Comparison of ENCODE assay signal across 24 mouse cellular contexts in the genomic region with DNA sequence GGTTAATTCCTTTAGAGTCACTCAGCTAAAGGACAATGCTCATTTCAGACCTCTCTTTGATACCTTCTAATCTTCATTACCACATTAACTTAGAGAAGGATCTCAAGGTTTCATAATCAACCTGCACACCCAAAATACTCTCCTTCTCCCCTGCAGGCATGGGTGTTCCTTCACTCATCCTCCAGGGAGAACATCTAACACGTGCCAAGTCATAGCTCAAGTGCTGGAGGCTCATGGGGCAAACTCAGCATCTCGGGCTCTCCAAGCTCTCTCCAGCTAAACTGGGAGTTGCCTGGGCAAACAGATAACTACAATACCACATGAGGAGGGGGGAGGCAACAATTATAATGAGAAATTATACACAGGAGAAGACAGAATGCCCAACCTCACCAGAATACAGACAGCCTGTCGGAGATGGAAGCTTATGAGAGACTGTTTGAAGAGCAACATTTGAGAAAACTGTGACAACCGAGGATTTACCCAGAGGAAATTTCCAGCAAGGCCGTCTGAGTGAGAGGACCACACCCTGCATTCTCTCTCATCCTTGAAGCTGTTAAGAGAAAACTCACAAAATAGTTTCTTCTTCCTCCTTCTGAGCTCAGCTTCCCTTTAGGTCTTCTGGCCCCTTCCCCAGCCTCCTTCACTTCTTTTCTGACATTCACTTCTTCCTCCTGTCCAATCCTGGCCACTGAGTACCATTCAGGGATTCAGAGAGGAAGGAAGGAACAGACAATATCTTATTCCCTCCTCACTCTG. TPM values are rescaled to one million over a fixed set of nuclear protein-coding genes. Genes with fewer than 3 reads are reported as not detected.
DNase-seq lines count a peak whose midpoint lies in the region; ATAC-seq and TF ChIP-seq lines count a peak whose summit lies in the region.
"Had no signal": no experiment of that assay in that cellular context is flagged by ENCODE, and none has a peak within 500 bp of the region (broad histone marks: within the 10 kb centered on the region; RNA-seq: fewer than 3 reads in every experiment).

No protein-coding gene starts in this region.

- TF ChIP-seq CTCF in heart, adult 2 months (IDR thresholded peaks at IDR 0.05), result no peak
- no peak for TF ChIP-seq CTCF in lung, adult 2 months (IDR thresholded peaks at IDR 0.05; ENCODE audit: insufficient read depth, low read length)

- H3K9me3 ChIP-seq in heart, embryonic 12.5 days (replicated peaks), result no peaks in the 10 kb centered on the region
- H3K9me3 ChIP-seq: embryonic facial prominence, embryonic 10.5 days; hindbrain, embryonic 15.5 days; liver, embryonic 15.5 days; megakaryocyte, embryonic 14.5 days had no signal

- 0 out of 2 replicates have a peak, but pooled peaks cover 1% of the 10 kb centered on the region for H3K79me2 ChIP-seq in heart, adult 2 months (replicated peaks; ENCODE audit: control insufficient read depth, insufficient read depth, low read length)

- no peak for ATAC-seq in heart, embryonic 12.5 days (ENCODE audit: insufficient number of reproducible peaks, low FRiP score)
- ATAC-seq in megakaryocyte-erythroid progenitor cell, adult 5-6 weeks (replicated peaks; ENCODE audit: low FRiP score, low TSS enrichment, poor library complexity, severe bottlenecking), result peak; percentile 31
- no peak for ATAC-seq in cerebellum, adult (ENCODE audit: insufficient number of reproducible peaks, low FRiP score, low TSS enrichment)
- ATAC-seq: forebrain, embryonic 16.5 days; intestine, embryonic 16.5 days had no signal

- H3K36me3 ChIP-seq in heart, adult 2 months (ENCODE audit: control insufficient read depth, insufficient read depth, low read length), result peaks cover 24% of the 10 kb centered on the region
- no peaks in the 10 kb centered on the region for H3K36me3 ChIP-seq in heart, embryonic 12.5 days
- H3K36me3 ChIP-seq: embryonic facial prominence, embryonic 10.5 days; hindbrain, embryonic 15.5 days; liver, embryonic 15.5 days had no signal

- peak overlapping the region; percentile 74 for H3K27ac ChIP-seq in heart, adult 2 months
- no peak overlapping the region for H3K27ac ChIP-seq in heart, embryonic 12.5 days (ENCODE audit: poor library complexity, severe bottlenecking)
- H3K27ac ChIP-seq: embryonic facial prominence, embryonic 10.5 days; hindbrain, embryonic 15.5 days; liver, embryonic 15.5 days had no signal

- TF ChIP-seq EP300 in heart, adult 2 months (IDR thresholded peaks at IDR 0.05; ENCODE audit: insufficient read depth, low read depth, low read length), result no peak

- peaks cover 19% of the 10 kb centered on the region for H3K4me1 ChIP-seq in heart, adult 2 months (ENCODE audit: control insufficient read depth, insufficient read depth, low read length)
- H3K4me1 ChIP-seq in heart, embryonic 12.5 days (replicated peaks), result peaks cover 12% of the 10 kb centered on the region
- H3K4me1 ChIP-seq in lung, adult 2 months (ENCODE audit: control insufficient read depth, insufficient read depth, low read length), result peaks cover 38% of the 10 kb centered on the region

- DNase-seq in heart, adult 2 months, result no peak
- DNase-seq in lung, postnatal 36 days, result peak; percentile 21
- no peak for DNase-seq in lung, adult 2 months
- DNase-seq in brain, adult 2 months (ENCODE audit: low read depth, low spot score), result peak; percentile 11
- DNase-seq in urinary bladder, postnatal 10 days (ENCODE audit: low spot score), result no peak
- DNase-seq: gastrocnemius, postnatal 10 days; right cerebral cortex, postnatal 4 days had no signal

- no peaks in the 10 kb centered on the region for H3K27me3 ChIP-seq in heart, adult 2 months (ENCODE audit: control insufficient read depth, insufficient read depth, low read length)
- H3K27me3 ChIP-seq in heart, embryonic 12.5 days (replicated peaks), result no peaks in the 10 kb centered on the region
- H3K27me3 ChIP-seq: hindbrain, embryonic 15.5 days had no signal

- WGBS in heart, adult 2 months, result 42% methylated on average over 5 of the region's 5 CpGs
- WGBS in heart, embryonic 12.5 days, result 70% methylated on average over 5 of the region's 5 CpGs
- 31% methylated on average over 5 of the region's 5 CpGs for WGBS in lung, adult 2 months

- H3K9ac ChIP-seq in heart, adult 2 months (ENCODE audit: low read depth, low read length), result 0 out of 2 replicates have a peak overlapping the region, but pooled peaks have one; percentile 12
- no peak overlapping the region for H3K9ac ChIP-seq in heart, embryonic 12.5 days
- H3K9ac ChIP-seq: hindbrain, embryonic 15.5 days; liver, embryonic 15.5 days had no signal

- TF ChIP-seq POLR2A in heart, adult 2 months (IDR thresholded peaks at IDR 0.05; ENCODE audit: insufficient read depth, low read depth, low read length), result no peak
- TF ChIP-seq POLR2A in lung, adult 2 months (IDR thresholded peaks at IDR 0.05; ENCODE audit: borderline replicate concordance, extremely low read depth, low read depth, low read length), result no peak

- no peak overlapping the region; the same call in 1 of the 2 replicates for H3K4me3 ChIP-seq in heart, adult 2 months
- H3K4me3 ChIP-seq in heart, embryonic 12.5 days, result no peak overlapping the region
- no peak overlapping the region for H3K4me3 ChIP-seq in lung, adult 2 months (replicated peaks; ENCODE audit: extremely low read depth, low read depth, low read length)
- H3K4me3 ChIP-seq: embryonic facial prominence, embryonic 10.5 days; erythroblast, embryonic 14.5 days; hindbrain, embryonic 15.5 days; liver, embryonic 15.5 days; megakaryocyte, embryonic 14.5 days; myocyte had no signal

- intact Hi-C loops in heart, adult 2 months (cut with DNase I), result loop anchor here (10.0 kb wide), 1 partner anchor 195 kb away; no protein-coding TSS in a partner anchor

- H3K4me2 ChIP-seq in heart, embryonic 12.5 days, result no peak overlapping the region
- H3K4me2 ChIP-seq: hindbrain, embryonic 15.5 days; liver, embryonic 15.5 days had no signal

RNA-seq across cellular contexts. Expression of a gene that starts 9.0 kb away (rescaled TPM):
- 1 to 10 TPM; 3.6 to 3.9 TPM for total RNA-seq in heart, adult 2 months (2021)
- polyA plus RNA-seq in heart, adult 2 months (2012; rRNA removed), result 3.9 and 6.1 TPM in 2 replicates
- polyA plus RNA-seq in heart, embryonic 12.5 days (2016; fragmentation: Nextera tagmentation; extraction: Ambion mirVana), result 6.9 and 7.1 TPM in 2 replicates
- polyA plus RNA-seq in lung, adult 2 months (2012; rRNA removed), result 22.1 and 23.1 TPM in 2 replicates
- total RNA-seq in megakaryocyte-erythroid progenitor cell, adult 5-6 weeks (2014; fragmentation: Nextera tagmentation), result 5.6 and 8.0 TPM in 2 replicates
- total RNA-seq in megakaryocyte-erythroid progenitor cell, adult 5-6 weeks (2017), result 6.2 and 16.5 TPM in 2 replicates
- polyA plus RNA-seq: erythroblast, embryonic 14.5 days had no signal

RNA-seq across cellular contexts. Expression of a gene that starts 28.8 kb away (rescaled TPM):
- total RNA-seq in heart, adult 2 months (2021), result not detected
- polyA plus RNA-seq in heart, adult 2 months (2012; rRNA removed), result not detected in 2 replicates
- polyA plus RNA-seq in heart, embryonic 12.5 days (2016; fragmentation: Nextera tagmentation; extraction: Ambion mirVana), result 0.08 TPM in 1 of 2 replicates, not detected in the other
- polyA plus RNA-seq in lung, adult 2 months (2012; rRNA removed), result not detected in 2 replicates
- not detected in 2 replicates for total RNA-seq in megakaryocyte-erythroid progenitor cell, adult 5-6 weeks (2014; fragmentation: Nextera tagmentation)
- total RNA-seq in megakaryocyte-erythroid progenitor cell, adult 5-6 weeks (2017), result 0.28 TPM in 1 of 2 replicates, not detected in the other
- total RNA-seq: adrenal gland, postnatal 36 days; gastrocnemius, postnatal 10 days; heart, postnatal 25 days; layer of hippocampus, postnatal 14 days; left cerebral cortex, postnatal 10 days; neutrophil, adult 5-6 weeks had no signal
- polyA plus RNA-seq: embryonic facial prominence, embryonic 10.5 days; erythroblast, embryonic 14.5 days; forebrain, embryonic 16.5 days; intestine, embryonic 16.5 days; limb, embryonic 14.5 days; liver, embryonic 15.5 days; myocyte had no signal

RNA-seq across cellular contexts. Expression of a gene that starts 40.0 kb away (rescaled TPM):
- 100 to 1,000 TPM in 1 of 2 experiments, 10 to 100 TPM in 1; 99.5 to 109 TPM for total RNA-seq in heart, adult 2 months (2021)
- polyA plus RNA-seq in heart, adult 2 months (2012; rRNA removed), result 41.8 and 58.7 TPM in 2 replicates
- 76.2 and 76.8 TPM in 2 replicates for polyA plus RNA-seq in heart, embryonic 12.5 days (2016; fragmentation: Nextera tagmentation; extraction: Ambion mirVana)
- 4.8 and 6.6 TPM in 2 replicates for polyA plus RNA-seq in lung, adult 2 months (2012; rRNA removed)
- 73.6 and 85.5 TPM in 2 replicates for total RNA-seq in megakaryocyte-erythroid progenitor cell, adult 5-6 weeks (2014; fragmentation: Nextera tagmentation)
- 112 and 131 TPM in 2 replicates for total RNA-seq in megakaryocyte-erythroid progenitor cell, adult 5-6 weeks (2017)

RNA-seq across cellular contexts. Expression of a gene that starts 50.7 kb away (rescaled TPM):
- total RNA-seq in heart, adult 2 months (2021), result not detected
- polyA plus RNA-seq in heart, adult 2 months (2012; rRNA removed), result not detected in 2 replicates
- not detected in 2 replicates for polyA plus RNA-seq in heart, embryonic 12.5 days (2016; fragmentation: Nextera tagmentation; extraction: Ambion mirVana)
- polyA plus RNA-seq in lung, adult 2 months (2012; rRNA removed), result not detected in 2 replicates
- total RNA-seq in megakaryocyte-erythroid progenitor cell, adult 5-6 weeks (2014; fragmentation: Nextera tagmentation), result not detected in 2 replicates
- not detected in 2 replicates for total RNA-seq in megakaryocyte-erythroid progenitor cell, adult 5-6 weeks (2017)
- total RNA-seq: adrenal gland, postnatal 36 days; gastrocnemius, postnatal 10 days; heart, postnatal 25 days; layer of hippocampus, postnatal 14 days; left cerebral cortex, postnatal 10 days; neutrophil, adult 5-6 weeks had no signal
- polyA plus RNA-seq: embryonic facial prominence, embryonic 10.5 days; erythroblast, embryonic 14.5 days; forebrain, embryonic 16.5 days; hindbrain, embryonic 15.5 days; intestine, embryonic 16.5 days; limb, embryonic 14.5 days; liver, embryonic 15.5 days; myocyte had no signal

Comparison
In these comparisons a context has a peak if more than half of its experiments do, and no peak if none do; other contexts are left out.
1. DNase-seq: peak in lung, postnatal 36 days (single experiment) and brain, adult 2 months (single experiment); none in heart, adult 2 months (0 of 2), lung, adult 2 months (single experiment) and urinary bladder, postnatal 10 days (single experiment).